Mouse (Mus musculus) bone marrow, adult 2 months (tissue): ENCODE results near the gene Col6a6.

Source experiments
- CTCF ChIP-seq: fragments of 200-500 bp; IDR thresholded peaks from 2 replicates; pipeline ENCODE4 v1.5.1; 2011; ENCODE audit warnings: low read length, control low read depth; ENCODE audit not compliant: control insufficient read depth, insufficient read depth
- POLR2A ChIP-seq: fragments of 200-500 bp; IDR thresholded peaks from 2 replicates; pipeline ENCODE4 v1.6.1; 2011; ENCODE audit warnings: low read depth, mild to moderate bottlenecking, control low read depth, low read length, borderline replicate concordance; ENCODE audit not compliant: control insufficient read depth

GRCm38 (mm10) chr9:105731976-105732375, 96.0 kb downstream of the Col6a6 start:
- TF ChIP-seq POLR2A (no peak), CTCF (no peak)
